Mouse (Mus musculus): ENCODE data around the gene Hoxa4. TPM values are rescaled to one million over a fixed set of nuclear protein-coding genes. Genes with fewer than 3 reads are reported as not detected.

Hoxa4 gene
- 2.2 and 2.4 TPM in 2 replicates for polyA plus RNA-seq (2015; fragmentation: Nextera tagmentation; extraction: Ambion mirVana)

DNA sequence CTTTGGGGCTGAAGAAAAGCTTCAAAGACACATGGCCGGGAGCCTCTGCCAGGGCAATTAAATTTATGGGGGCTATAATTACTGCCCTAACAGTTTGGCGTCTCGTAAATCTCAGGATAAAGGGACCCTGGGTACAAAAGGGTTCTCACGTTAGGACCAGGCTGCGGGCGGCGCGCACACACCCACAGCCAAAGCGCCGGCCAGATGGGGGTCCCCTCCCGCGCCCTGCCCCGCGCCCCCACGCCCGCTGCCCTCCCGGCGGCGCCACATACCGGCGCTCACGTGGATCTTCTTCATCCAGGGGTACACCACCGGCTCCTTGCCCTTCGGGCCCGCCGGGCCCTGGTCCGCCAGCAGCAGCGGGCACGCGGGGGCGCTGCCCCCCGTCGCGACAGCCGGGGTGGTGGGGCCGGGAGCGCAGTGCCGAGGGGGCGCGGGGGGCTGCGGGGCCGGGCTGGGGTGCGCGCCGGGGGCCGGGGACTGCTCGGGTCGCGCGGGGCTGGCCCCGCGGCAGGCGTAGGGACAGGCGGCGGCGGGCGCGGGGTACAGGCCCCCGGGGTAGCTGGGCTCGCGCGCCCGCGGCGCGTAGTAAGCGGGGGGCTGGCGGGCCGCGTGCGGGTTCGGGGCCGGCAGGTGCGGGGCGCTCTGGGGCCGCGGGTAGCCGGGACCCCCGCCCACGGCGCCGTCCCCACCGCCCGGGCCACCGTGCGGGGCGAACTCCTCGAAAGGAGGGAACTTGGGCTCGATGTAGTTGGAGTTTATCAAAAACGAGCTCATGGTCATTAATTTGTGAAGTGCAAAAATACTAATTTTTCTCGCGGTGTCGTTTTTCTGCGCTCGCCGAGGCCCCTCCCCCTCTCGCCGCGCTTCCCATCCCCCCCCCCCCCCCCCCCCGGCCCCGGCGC, at the start of gene Hoxa4:
TSS of gene Hoxa4 (minus strand) at position 848 of the 905 bp plus-strand sequence.

DNA sequence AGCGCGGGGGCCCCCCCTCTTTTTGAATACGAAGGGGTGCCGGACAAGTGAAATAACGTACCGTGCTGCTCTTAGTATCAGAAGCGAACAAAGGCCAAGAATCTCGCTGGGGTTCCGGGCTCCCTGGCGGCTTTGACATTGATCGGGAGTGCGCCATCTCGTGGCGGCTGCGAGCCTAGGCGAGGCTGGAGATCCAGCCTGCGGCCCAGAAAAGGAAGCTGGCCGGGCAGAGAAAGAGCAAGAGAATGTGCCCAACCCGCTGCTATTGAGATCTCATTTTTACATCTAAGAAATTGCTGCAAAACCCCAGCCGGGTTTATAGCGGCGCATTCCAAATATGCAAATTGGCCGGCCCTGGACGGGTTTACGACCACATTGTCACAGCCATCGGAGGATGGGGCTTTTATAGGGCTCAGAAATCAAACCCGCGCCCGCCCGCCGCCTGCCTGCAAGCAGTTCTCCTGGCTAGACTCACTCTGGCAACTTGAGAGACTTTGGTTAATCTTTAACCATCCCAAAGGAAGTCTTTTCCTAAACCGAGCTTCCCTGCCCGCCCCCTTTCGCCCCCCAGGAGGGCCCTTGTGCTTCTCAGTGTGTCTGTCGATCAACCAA, 48.9 kb upstream of the Hoxa4 start, which contains the start of gene Hoxa10:
TSS of gene Hoxa10 (minus strand) at position 466 of the 612 bp plus-strand sequence.

DNA sequence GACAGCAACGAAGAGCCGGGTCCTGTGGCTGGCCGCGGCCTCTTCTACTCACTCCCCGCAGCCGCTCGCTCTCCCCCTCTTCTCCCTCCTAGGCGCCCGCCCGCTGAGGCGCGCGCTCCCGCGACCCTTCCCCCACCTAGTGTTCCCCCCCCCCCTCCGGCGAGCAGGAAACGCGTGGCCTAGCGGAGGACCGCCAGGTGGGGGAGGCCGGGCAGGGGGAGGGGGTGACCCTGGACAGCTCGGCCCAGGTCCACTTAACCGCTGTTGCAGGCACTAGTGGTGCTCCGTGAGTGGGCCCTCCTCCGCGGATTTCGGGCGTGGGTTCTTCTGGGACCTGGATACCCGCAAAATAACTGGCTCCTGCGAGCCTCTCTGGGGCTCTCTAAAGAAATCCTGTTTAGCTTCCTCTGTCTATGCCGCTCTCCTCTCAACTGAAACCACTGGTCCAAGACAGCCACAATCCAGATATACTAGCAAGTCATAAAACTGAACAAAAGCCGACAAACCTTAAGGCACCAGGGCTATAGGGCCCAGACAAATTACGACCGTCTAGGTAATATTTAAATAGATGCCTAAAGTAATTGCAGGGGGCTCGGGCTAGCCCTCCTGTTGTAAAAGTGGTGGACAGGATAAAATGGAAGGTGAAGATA, 39.1 kb upstream of the Hoxa4 start, which contains the start of gene Hoxa9:
TSS of gene Hoxa9 (minus strand) at position 574 of the 650 bp plus-strand sequence.

DNA sequence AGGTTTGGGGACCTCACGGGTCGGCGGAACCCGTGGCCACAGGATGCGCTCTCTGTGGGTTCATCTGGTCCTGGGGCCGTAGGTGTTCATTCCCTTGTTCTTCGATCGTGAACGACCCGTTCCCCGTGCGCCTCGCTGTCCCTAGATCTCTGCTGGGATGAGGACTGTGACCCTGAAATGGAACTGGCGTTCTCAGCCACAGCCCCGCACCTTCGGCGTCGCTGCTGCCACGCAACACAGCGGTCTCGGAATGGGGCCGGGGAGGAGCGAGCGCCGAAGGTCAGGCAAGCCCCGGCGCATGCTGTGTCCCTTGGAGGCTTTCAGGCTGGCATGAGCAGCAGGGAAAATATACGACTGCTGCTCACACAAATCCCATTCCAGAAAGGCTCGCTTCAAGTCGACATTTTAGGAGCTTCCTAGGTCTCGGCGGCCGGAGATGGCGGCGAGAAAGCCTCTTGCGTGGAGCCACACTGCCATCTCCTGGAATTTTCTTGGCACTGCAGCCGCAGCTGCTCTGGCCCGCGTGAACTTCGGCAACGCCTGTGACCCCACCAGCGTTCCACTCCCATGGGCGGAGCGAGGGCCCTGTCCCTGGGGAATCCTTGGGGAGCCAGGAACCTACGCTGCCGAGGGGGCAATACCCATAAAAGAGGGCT, 29.9 kb upstream of the Hoxa4 start, which contains the start of gene Hoxa7:
TSS of gene Hoxa7 (minus strand) at position 518 of the 656 bp plus-strand sequence.

GRCm38 (mm10) chr6:52213119-52213986, 21.8 kb upstream of the Hoxa4 start, which contains the start of the genes Hoxa3 and Gm28308:
Hoxa3 (minus strand) TSS chr6:52213336.
Gm28308 (minus strand) TSS chr6:52213339.

DNA sequence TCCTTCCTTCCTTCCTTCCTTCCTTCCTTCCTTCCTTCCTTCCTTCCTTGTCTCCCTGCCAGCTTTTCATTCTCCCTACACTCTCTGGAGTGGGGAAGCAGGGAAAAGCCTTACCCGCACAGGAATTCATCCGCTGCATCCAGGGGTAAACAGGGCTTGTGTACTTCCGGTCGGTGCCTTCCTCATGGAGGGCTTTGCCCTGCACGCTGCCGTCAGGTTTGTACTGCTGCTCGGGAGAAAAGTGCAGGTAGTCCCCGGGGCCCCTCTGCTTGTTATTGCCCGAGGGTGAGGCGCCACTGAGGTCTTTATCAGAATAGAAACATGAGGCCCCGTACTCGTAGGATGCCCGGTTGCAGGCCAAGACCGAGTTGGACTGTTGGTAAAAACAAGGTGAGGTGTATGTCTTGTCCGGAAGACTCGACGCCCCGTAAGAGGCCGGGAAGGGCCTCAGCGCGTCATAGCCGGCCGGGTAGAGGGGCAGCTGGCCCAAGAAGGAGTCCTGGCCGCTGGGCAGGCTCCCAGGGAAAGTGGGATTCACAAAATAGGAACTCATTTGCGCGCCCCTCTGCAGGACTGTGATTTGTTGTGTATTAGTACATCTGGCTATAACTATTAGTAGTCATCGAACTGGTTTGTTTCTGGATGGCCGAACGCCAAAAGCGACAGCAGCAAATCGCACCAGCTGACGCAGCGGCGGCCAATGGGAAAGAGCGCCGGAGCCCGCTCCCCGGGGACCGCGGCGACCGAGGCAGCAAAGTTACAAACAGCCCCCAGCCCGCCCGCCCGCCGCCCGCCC, 16.7 kb upstream of the Hoxa4 start, which contains the start of gene Hoxa6:
TSS of gene Hoxa6 (minus strand) at position 651 of the 796 bp plus-strand sequence.

DNA sequence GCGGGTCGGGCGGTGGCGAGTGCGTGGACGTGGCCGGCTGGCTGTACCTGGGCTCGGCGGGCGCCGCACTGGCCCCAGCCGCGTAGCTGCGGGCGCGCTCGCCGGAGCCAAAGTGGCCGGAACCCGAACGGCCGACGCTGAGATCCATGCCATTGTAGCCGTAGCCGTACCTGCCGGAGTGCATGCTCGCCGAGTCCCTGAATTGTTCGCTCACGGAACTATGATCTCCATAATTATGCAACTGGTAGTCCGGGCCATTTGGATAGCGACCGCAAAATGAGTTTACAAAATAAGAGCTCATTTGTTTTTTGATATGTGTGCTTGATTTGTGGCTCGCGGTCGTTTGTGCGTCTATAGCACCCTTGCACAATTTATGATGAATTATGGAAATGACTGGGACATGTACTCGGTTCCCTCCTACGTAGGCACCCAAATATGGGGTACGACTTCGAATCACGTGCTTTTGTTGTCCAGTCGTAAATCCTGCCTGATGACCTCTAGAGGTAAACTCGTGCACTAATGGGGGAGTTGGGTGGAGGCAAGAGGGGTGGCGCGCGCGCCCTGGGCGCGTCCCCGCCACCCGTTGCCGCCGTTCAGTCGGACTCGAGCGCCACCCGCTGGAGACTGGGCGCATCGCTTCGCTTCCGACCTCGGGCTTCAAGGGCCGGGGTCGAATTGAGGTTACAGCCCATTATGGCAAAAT, 12.6 kb upstream of the Hoxa4 start, which contains the start of gene Hoxa5:
TSS of gene Hoxa5 (minus strand) at position 538 of the 703 bp plus-strand sequence.

GRCm38 (mm10) chr6:52177061-52177735, 14.4 kb downstream of the Hoxa4 start, which contains the start of gene 5730596B20Rik:
5730596B20Rik (plus strand) TSS chr6:52177498.

DNA sequence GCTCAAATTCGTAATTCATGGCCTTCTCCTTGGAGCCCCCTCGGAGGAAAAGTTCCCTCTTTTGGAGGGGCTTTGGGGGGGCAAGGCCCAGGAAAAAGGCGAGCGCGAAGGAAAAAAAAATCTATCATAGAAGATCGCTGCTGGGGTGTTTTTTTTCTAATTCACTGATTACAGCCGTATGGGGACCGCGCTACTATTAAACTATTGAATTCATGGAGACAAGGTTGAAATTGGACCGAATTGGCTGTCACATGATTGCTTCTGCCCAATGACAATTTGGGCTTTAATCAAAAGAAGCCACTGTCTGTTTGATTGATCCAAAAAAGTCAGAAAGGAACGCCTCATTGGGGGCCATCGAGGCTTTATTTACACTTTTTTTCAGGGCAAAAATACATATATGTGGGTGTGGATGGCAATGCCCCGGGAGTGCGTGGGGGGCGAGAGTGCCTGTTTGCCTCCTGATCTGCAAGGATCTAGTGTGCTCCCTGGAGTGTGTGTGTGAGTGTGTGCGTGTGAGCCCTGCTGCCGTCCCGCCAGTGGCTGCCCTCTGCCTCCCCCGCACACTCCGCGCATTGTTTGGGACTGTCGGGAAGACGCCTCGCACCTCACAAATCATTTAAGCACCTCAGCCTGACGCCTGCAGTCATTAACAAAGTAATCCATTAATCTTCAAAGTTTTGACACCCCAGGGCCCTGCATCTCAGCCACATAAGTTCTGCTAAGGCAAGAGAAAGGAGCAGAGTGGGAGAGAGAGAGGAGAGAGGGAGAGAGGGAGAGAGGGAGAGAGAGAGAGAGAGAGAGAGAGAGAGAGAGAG, 26.7 kb downstream of the Hoxa4 start, which contains the start of gene Hoxa2:
TSS of gene Hoxa2 (minus strand) at position 206 of the 815 bp plus-strand sequence.

DNA sequence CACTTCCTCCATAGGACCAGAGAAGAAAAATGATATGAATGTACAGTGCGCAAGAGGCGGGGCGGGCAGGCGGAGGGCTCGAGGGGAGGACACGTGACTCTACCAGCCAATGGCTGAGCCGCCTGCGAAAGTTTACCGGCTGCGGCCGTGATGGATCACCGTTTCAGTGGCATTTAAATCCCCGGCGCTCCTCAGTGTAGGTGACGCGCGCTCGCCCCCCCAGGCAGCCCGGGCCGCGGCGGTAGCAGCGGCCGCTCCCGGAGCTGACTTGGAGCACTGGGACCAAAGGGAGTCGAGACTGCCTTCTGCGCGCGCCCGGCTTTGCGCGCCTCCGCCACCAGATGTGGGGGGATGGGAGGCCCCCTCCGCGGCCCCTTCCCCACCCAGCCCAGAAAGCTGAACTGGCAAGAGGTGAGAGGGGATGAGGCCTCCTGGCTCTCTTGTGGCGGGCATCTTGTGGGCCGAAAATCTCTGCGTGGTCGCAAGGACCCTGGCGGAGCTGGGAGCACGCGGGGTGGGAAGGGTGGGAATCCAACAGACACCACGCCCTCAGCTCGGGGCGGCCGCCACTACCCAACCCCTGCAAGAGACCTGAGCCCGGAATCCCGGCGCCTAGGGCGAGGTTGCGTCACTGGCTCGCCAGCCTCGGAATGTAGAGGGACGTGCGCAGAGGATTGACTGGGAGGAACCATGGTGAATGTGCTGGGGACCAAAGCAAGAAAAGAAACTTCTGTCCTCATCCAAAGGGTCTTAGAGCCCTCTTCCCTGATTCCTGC, 33.1 kb downstream of the Hoxa4 start, which contains the start of gene Hoxa1:
TSS of gene Hoxa1 (minus strand) at position 42 of the 776 bp plus-strand sequence.

MicroRNAs encoded within 50 kb of the gene (microRNA counts, 519-probe panel; counts per million panel counts)
- 5,207 counts per million, percentile 65 among the panel's probes with 10 or more counts for microRNA mmu-miR-196b

Small RNAs within 50 kb of the gene (microRNA-seq; reads per million reads assigned to microRNA genes)
- gene Mir196b: 4,524 reads per million, percentile 90 among the genes with 10 or more reads in this experiment

Other genes starting within 250 kb of the Hoxa4 start
- gene Skap2, start 179.2 kb downstream of the Hoxa4 start, polyA plus RNA-seq (2015; fragmentation: Nextera tagmentation; extraction: Ambion mirVana): 27.8 and 29.3 TPM in 2 replicates
- 1.1 and 1.3 TPM in 2 replicates for gene Hoxa1, start 33.4 kb downstream of the Hoxa4 start, polyA plus RNA-seq (2015; fragmentation: Nextera tagmentation; extraction: Ambion mirVana)
- gene Hoxa2, start 26.9 kb downstream of the Hoxa4 start, polyA plus RNA-seq (2015; fragmentation: Nextera tagmentation; extraction: Ambion mirVana): 4.2 and 5.9 TPM in 2 replicates
- 1.0 and 1.4 TPM in 2 replicates for gene 5730596B20Rik, start 14.3 kb downstream of the Hoxa4 start, polyA plus RNA-seq (2015; fragmentation: Nextera tagmentation; extraction: Ambion mirVana)
- 13.8 and 24.7 TPM in 2 replicates for gene Hoxa5, start 12.8 kb upstream of the Hoxa4 start, polyA plus RNA-seq (2015; fragmentation: Nextera tagmentation; extraction: Ambion mirVana)
- 9.2 and 13.5 TPM in 2 replicates for gene Hoxa6, start 17.0 kb upstream of the Hoxa4 start, polyA plus RNA-seq (2015; fragmentation: Nextera tagmentation; extraction: Ambion mirVana)
- 6.4 and 6.9 TPM in 2 replicates for gene Hoxa3, start 21.6 kb upstream of the Hoxa4 start, polyA plus RNA-seq (2015; fragmentation: Nextera tagmentation; extraction: Ambion mirVana)
- 0.61 and 1.8 TPM in 2 replicates for gene Gm28308, start 21.6 kb upstream of the Hoxa4 start, polyA plus RNA-seq (2015; fragmentation: Nextera tagmentation; extraction: Ambion mirVana)
- gene Hoxa7, start 30.1 kb upstream of the Hoxa4 start, polyA plus RNA-seq (2015; fragmentation: Nextera tagmentation; extraction: Ambion mirVana): 84.8 and 121 TPM in 2 replicates
- 60.9 and 73.2 TPM in 2 replicates for gene Hoxa9, start 39.3 kb upstream of the Hoxa4 start, polyA plus RNA-seq (2015; fragmentation: Nextera tagmentation; extraction: Ambion mirVana)
- 62.4 and 92.7 TPM in 2 replicates for gene Hoxa10, start 49.1 kb upstream of the Hoxa4 start, polyA plus RNA-seq (2015; fragmentation: Nextera tagmentation; extraction: Ambion mirVana)
- 4.9 and 7.6 TPM in 2 replicates for gene Hoxa11, start 54.1 kb upstream of the Hoxa4 start, polyA plus RNA-seq (2015; fragmentation: Nextera tagmentation; extraction: Ambion mirVana)
- gene Hoxa13, start 69.1 kb upstream of the Hoxa4 start, polyA plus RNA-seq (2015; fragmentation: Nextera tagmentation; extraction: Ambion mirVana): not detected in 2 replicates
- 0.76 and 0.79 TPM in 2 replicates for gene Evx1, start 121.7 kb upstream of the Hoxa4 start, polyA plus RNA-seq (2015; fragmentation: Nextera tagmentation; extraction: Ambion mirVana)

All from neural tube, postnatal 0 days (tissue).